Comparison of ENCODE assay signal across 8 mouse cellular contexts in the genomic region with DNA sequence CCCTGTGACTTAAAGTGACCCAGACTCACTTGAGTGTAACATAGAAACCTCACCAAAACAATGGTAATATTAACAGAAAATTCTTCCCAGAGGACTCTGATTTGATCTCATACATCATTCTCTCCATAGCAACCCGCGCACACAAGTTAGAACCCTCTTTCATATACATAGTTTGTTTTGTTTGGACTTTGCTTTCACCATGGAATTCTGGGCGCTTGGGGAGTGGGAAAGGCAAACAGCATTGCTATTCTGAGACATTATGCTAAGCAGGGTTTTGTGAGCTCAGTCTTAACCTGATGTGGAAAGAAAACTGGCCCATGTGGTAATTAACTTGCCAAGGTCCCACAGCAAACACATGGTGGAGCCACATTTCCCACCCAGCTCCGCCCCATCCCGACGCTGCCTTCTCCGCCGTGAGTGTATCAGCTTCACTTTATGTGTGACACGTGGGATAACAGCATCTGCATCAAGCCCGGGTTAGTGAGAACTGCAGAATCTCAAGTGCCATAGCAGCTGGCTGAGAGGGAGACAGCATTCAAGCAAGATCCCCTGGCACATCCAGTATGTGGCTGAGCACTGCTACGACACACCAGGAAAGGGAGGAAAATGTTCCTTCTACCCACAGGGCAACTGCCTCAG. TPM values are rescaled to one million over a fixed set of nuclear protein-coding genes. Genes with fewer than 3 reads are reported as not detected.
DNase-seq lines count a peak whose midpoint lies in the region; ATAC-seq lines count a peak whose summit lies in the region.

No protein-coding gene starts in this region.

- H3K4me2 ChIP-seq in limb, embryonic 12.5 days, result peak overlapping the region; percentile 30

- 25% methylated on average over 11 of the region's 11 CpGs for WGBS in heart, embryonic 10.5 days
- WGBS in limb, embryonic 12.5 days, result 25% methylated on average over 11 of the region's 11 CpGs

- ATAC-seq in limb, embryonic 12.5 days (ENCODE audit: insufficient number of reproducible peaks, insufficient read depth, low FRiP score, low TSS enrichment, low read depth), result 0 out of 2 replicates have a peak, but pooled peaks have one; percentile 23

- H3K9me3 ChIP-seq in heart, embryonic 10.5 days, result no peaks in the 10 kb centered on the region
- no peaks in the 10 kb centered on the region for H3K9me3 ChIP-seq in limb, embryonic 12.5 days

- H3K4me3 ChIP-seq in heart, embryonic 10.5 days, result peak overlapping the region; percentile 28
- no peak overlapping the region for H3K4me3 ChIP-seq in limb, embryonic 12.5 days (replicated peaks)

- H3K27me3 ChIP-seq in heart, embryonic 10.5 days (ENCODE audit: insufficient read depth, poor library complexity, severe bottlenecking), result no peaks in the 10 kb centered on the region
- no peaks in the 10 kb centered on the region for H3K27me3 ChIP-seq in limb, embryonic 12.5 days

- peak; percentile 7 for DNase-seq in kidney, adult 9 months
- no peak for DNase-seq in kidney, adult 8-10 months
- DNase-seq in heart, embryonic 10.5 days (ENCODE audit: low spot score), result no peak
- peak; percentile 45 for DNase-seq in retina, postnatal 1 day
- DNase-seq in spleen, postnatal 14 days (ENCODE audit: low spot score in 2 of 2), result no peak
- DNase-seq in natural killer cell, adult 2 months (ENCODE audit: low spot score in 2 of 2), result no peak
- DNase-seq in adrenal gland, postnatal 25 days, result no peak

- peak overlapping the region; percentile 42; the same call in 1 of the 2 replicates for H3K27ac ChIP-seq in heart, embryonic 10.5 days
- H3K27ac ChIP-seq in limb, embryonic 12.5 days, result peak overlapping the region; percentile 60

- peaks cover 32% of the 10 kb centered on the region for H3K4me1 ChIP-seq in heart, embryonic 10.5 days
- peaks cover 41% of the 10 kb centered on the region for H3K4me1 ChIP-seq in limb, embryonic 12.5 days (replicated peaks)

- H3K36me3 ChIP-seq in heart, embryonic 10.5 days, result no peaks in the 10 kb centered on the region
- no peaks in the 10 kb centered on the region for H3K36me3 ChIP-seq in limb, embryonic 12.5 days

- H3K9ac ChIP-seq in limb, embryonic 12.5 days (replicated peaks), result no peak overlapping the region

RNA-seq across cellular contexts. Expression of gene Stxbp6, which starts 7.3 kb away (rescaled TPM):
- polyA plus RNA-seq in heart, embryonic 10.5 days (2016; fragmentation: Nextera tagmentation; extraction: Ambion mirVana), result 11.0 and 15.6 TPM in 2 replicates
- polyA plus RNA-seq in limb, embryonic 12.5 days (2016; fragmentation: Nextera tagmentation; extraction: Ambion mirVana), result 24.6 and 29.1 TPM in 2 replicates
- total RNA-seq in adrenal gland, postnatal 25 days (2021), result 21.9 and 23.7 TPM in 2 replicates

Comparison
In these comparisons a context has a peak if more than half of its experiments do, and no peak if none do; other contexts are left out.
1. DNase-seq: peak in kidney, adult 9 months (single experiment) and retina, postnatal 1 day (single experiment); none in kidney, adult 8-10 months (0 of 2), heart, embryonic 10.5 days (single experiment), spleen, postnatal 14 days (0 of 2), natural killer cell, adult 2 months (0 of 2) and adrenal gland, postnatal 25 days (single experiment).